Mouse (Mus musculus): ENCODE measurements around the gene Rnase13. TPM values are rescaled to one million over a fixed set of nuclear protein-coding genes. Genes with fewer than 3 reads are reported as not detected.

Gene Rnase13
- polyA plus RNA-seq, 1 experiment, result not detected

DNA sequence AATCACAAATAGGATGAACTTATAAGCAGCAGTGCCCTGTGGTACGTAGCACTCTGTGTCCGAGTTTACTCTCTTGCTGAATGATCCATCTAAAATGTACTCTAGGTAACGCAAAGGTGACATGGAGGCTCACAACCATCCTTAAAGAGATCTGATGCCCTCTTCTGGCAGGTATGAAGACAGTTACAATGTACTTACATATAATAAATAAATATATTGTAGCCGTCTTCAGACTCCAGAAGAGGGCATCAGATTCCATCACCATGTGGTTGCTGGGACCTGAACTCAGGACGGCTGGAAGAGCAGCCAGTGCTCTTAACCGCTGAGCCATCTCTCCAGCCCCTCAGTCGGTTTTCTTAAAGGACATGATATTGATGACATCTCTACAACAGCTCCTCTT lies 17.9 kb downstream of the Rnase13 start:
- Histone ChIP-seq H3K4me1 (replicated peaks; ENCODE audit: control insufficient read depth, insufficient read depth, low read length) (no peaks in the 10 kb centered on the region), H3K36me3 (ENCODE audit: control insufficient read depth, insufficient read depth, low read length) (no peaks in the 10 kb centered on the region), H3K27ac (ENCODE audit: control insufficient read depth, insufficient read depth, low read length) (no peak overlapping the region), H3K4me3 (ENCODE audit: control insufficient read depth, insufficient read depth, low read length) (no peak overlapping the region), H3K27me3 (ENCODE audit: control insufficient read depth, insufficient read depth, low read length) (no peaks in the 10 kb centered on the region)
- TF ChIP-seq CTCF (IDR thresholded peaks at IDR 0.05; ENCODE audit: borderline replicate concordance, control insufficient read depth, extremely low read depth, insufficient read depth, low read length, poor library complexity) (no peak), POLR2A (IDR thresholded peaks at IDR 0.05; ENCODE audit: control insufficient read depth, extremely low read depth, insufficient read depth, low read length, poor library complexity) (no peak)
- WGBS, result 67% methylated on average over 7 of the region's 7 CpGs
- no peak for DNase-seq

DNA sequence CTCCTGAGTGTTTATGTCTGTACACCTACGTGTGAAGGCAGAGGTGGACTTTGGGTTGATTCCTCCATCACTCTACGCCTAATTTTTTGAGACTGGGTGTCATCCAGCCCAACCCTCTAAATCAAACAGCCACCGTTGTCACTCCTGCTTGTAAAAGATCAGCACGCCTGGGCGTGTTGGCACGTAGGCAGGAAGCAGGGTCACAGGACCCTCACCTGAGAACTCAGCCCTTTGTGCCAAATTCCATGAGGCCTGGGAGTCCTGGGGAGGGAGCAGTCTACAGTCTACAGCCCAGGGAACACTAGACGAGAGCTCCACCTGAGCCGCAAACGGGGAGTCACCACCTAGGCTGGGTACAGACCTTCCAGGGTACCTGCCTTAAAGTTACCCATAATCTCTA lies 18.8 kb downstream of the Rnase13 start:
- 98% methylated on average over 9 of the region's 9 CpGs for WGBS

DNA sequence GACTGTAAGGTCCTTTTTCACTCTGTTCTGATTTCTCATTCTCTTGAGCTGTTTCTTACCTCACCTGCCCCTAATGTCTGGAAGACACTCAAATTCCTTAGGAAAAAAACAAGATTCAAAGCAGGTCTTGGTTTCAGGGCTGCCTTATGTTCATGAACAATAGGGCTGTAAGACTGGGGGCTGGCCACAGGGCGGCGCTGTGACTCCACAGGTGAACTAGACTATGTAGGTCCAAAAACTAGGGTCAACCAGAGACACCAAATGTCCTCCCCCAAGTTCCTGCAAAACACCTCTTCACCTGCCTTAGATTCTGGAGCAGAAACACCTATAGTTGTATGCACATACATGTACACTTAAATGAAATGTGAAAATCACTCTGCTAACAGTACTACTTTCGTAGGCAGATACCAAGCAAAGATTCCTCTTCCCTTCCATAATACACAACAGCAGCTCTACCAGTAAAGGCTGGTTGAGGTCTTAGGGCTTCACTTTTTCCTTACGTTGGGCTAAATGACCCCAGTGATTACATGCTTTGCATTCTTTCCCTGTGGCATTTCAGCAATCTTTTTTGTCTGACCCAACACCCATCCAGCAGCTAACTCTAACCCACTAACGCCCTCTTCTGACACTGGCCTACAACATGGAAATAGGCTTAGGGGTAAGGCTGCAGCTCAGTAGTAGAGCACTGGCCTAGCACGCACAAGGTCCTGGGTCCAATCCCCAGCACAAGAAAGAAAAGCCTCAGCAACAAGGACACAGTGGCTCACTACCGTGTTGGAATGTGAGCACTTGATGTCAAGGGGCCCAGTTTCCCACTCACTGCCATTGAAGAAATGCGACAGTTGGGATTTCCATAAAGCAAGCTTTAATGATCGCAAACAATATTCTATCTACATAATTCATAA lies 19.5 kb downstream of the Rnase13 start:
- Histone ChIP-seq H3K4me1 (replicated peaks; ENCODE audit: control insufficient read depth, insufficient read depth, low read length) (no peaks in the 10 kb centered on the region), H3K27ac (ENCODE audit: control insufficient read depth, insufficient read depth, low read length) (no peak overlapping the region), H3K4me3 (ENCODE audit: control insufficient read depth, insufficient read depth, low read length) (no peak overlapping the region), H3K36me3 (ENCODE audit: control insufficient read depth, insufficient read depth, low read length) (no peaks in the 10 kb centered on the region), H3K27me3 (ENCODE audit: control insufficient read depth, insufficient read depth, low read length) (no peaks in the 10 kb centered on the region)
- TF ChIP-seq CTCF (IDR thresholded peaks at IDR 0.05; ENCODE audit: borderline replicate concordance, control insufficient read depth, extremely low read depth, insufficient read depth, low read length, poor library complexity), result peak; percentile 62; the same call in 1 of the 2 replicates
- TF ChIP-seq POLR2A (IDR thresholded peaks at IDR 0.05; ENCODE audit: control insufficient read depth, extremely low read depth, insufficient read depth, low read length, poor library complexity), result no peak
- 73% methylated on average over 9 of the region's 9 CpGs for WGBS
- DNase-seq, result peak; percentile 81

More for the DNA sequence above, 18.8 kb downstream of the Rnase13 start:
- Histone ChIP-seq H3K4me1 (replicated peaks; ENCODE audit: control insufficient read depth, insufficient read depth, low read length) (no peaks in the 10 kb centered on the region), H3K27me3 (ENCODE audit: control insufficient read depth, insufficient read depth, low read length) (no peaks in the 10 kb centered on the region), H3K4me3 (ENCODE audit: control insufficient read depth, insufficient read depth, low read length) (no peak overlapping the region), H3K27ac (ENCODE audit: control insufficient read depth, insufficient read depth, low read length) (no peak overlapping the region), H3K36me3 (ENCODE audit: control insufficient read depth, insufficient read depth, low read length) (no peaks in the 10 kb centered on the region)
- DNase-seq, result no peak
- no peak for TF ChIP-seq POLR2A (IDR thresholded peaks at IDR 0.05; ENCODE audit: control insufficient read depth, extremely low read depth, insufficient read depth, low read length, poor library complexity)
- no peak for TF ChIP-seq CTCF (IDR thresholded peaks at IDR 0.05; ENCODE audit: borderline replicate concordance, control insufficient read depth, extremely low read depth, insufficient read depth, low read length, poor library complexity)

DNA sequence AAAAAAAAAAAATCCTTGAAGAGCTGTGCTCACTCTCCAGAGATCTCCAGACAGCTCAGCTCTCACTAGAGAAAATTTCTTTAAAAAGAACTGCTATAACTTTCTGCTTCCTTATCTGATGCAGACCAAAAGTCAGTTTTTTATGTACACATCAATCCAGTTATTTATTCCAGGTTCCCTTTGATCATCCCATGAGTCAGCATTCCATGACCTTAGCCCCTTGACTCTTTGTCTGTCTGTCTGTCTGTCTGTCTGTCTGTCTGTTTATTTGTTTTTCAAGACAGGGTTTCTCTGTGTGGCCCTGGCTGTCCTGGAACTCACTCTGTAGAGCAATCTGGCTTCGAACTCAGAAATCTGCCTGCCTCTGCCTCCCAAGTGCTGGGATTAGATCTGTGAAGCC lies 23.2 kb downstream of the Rnase13 start:
- H3K36me3 ChIP-seq (ENCODE audit: control insufficient read depth, insufficient read depth, low read length), result no peaks in the 10 kb centered on the region
- H3K27me3 ChIP-seq (ENCODE audit: control insufficient read depth, insufficient read depth, low read length), result no peaks in the 10 kb centered on the region
- WGBS, result 94% methylated on average over 1 of the region's 1 CpGs
- no peaks in the 10 kb centered on the region for H3K4me1 ChIP-seq (replicated peaks; ENCODE audit: control insufficient read depth, insufficient read depth, low read length)
- H3K4me3 ChIP-seq (ENCODE audit: control insufficient read depth, insufficient read depth, low read length), result no peak overlapping the region
- no peak for DNase-seq
- no peak overlapping the region for H3K27ac ChIP-seq (ENCODE audit: control insufficient read depth, insufficient read depth, low read length)
- TF ChIP-seq POLR2A (IDR thresholded peaks at IDR 0.05; ENCODE audit: control insufficient read depth, extremely low read depth, insufficient read depth, low read length, poor library complexity) (no peak), CTCF (IDR thresholded peaks at IDR 0.05; ENCODE audit: borderline replicate concordance, control insufficient read depth, extremely low read depth, insufficient read depth, low read length, poor library complexity) (no peak)

DNA sequence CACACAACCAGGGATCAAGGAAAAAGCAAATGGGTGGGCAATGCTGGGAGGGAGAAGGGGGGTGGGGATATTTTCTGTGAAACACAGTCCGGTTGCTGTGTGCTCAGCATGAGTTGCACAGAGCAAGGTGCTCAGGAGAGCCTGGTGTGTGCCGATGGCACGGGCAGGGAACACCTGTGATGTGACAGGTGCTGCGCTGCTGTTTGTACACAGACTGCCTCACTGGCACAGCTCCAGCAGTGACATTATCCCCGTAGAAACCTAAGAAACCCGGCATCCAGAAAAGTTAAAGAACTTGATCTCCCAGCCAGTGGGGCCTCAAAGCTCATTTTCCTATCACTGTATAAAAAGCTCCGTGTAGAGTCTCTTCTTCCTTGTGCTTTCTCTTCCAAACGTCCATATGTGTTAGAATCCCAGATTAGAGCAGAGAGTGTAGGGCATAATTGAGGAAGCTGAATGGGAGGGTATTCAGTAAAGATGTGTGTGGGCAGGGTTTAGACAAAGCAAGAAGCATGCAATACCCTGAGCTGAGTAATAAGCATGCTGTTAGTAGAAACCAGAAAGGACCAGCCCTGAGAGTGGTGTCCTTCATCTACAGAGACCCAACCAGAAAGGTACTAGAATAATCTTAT lies 25.9 kb downstream of the Rnase13 start:
- Histone ChIP-seq H3K36me3 (ENCODE audit: control insufficient read depth, insufficient read depth, low read length) (peaks cover 4% of the 10 kb centered on the region), H3K4me3 (ENCODE audit: control insufficient read depth, insufficient read depth, low read length) (no peak overlapping the region), H3K4me1 (replicated peaks; ENCODE audit: control insufficient read depth, insufficient read depth, low read length) (peaks cover 3% of the 10 kb centered on the region), H3K27ac (ENCODE audit: control insufficient read depth, insufficient read depth, low read length) (no peak overlapping the region), H3K27me3 (ENCODE audit: control insufficient read depth, insufficient read depth, low read length) (no peaks in the 10 kb centered on the region)
- 91% methylated on average over 8 of the region's 8 CpGs for WGBS
- TF ChIP-seq POLR2A (IDR thresholded peaks at IDR 0.05; ENCODE audit: control insufficient read depth, extremely low read depth, insufficient read depth, low read length, poor library complexity) (no peak), CTCF (IDR thresholded peaks at IDR 0.05; ENCODE audit: borderline replicate concordance, control insufficient read depth, extremely low read depth, insufficient read depth, low read length, poor library complexity) (no peak)
- DNase-seq, result no peak

DNA sequence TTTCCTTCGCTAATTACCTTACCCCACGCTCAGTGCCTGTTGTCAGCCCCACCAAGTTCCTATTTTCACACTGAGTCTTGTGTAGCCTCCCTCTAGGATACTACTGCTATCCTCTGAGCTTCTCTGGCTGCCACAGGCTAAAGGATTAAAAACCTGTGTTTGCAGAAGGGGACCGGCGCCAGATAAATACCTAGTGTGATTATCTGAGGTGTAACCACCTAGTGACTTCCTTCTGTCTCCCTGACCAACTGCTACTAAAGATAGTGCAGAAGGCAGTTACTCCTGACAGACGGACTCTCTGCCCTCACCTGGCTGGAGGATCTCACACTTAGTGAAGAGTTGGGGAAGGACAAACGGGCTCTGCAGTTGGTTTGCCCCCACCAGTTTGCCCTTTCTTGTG lies 26.6 kb downstream of the Rnase13 start:
- WGBS, result 91% methylated on average over 6 of the region's 6 CpGs
- Histone ChIP-seq H3K36me3 (ENCODE audit: control insufficient read depth, insufficient read depth, low read length) (peaks cover 11% of the 10 kb centered on the region), H3K27ac (ENCODE audit: control insufficient read depth, insufficient read depth, low read length) (no peak overlapping the region), H3K4me3 (ENCODE audit: control insufficient read depth, insufficient read depth, low read length) (no peak overlapping the region), H3K4me1 (replicated peaks; ENCODE audit: control insufficient read depth, insufficient read depth, low read length) (peaks cover 3% of the 10 kb centered on the region), H3K27me3 (ENCODE audit: control insufficient read depth, insufficient read depth, low read length) (no peaks in the 10 kb centered on the region)
- DNase-seq, result no peak
- TF ChIP-seq CTCF (IDR thresholded peaks at IDR 0.05; ENCODE audit: borderline replicate concordance, control insufficient read depth, extremely low read depth, insufficient read depth, low read length, poor library complexity) (no peak), POLR2A (IDR thresholded peaks at IDR 0.05; ENCODE audit: control insufficient read depth, extremely low read depth, insufficient read depth, low read length, poor library complexity) (no peak)
